Mouse (Mus musculus): ENCODE measurements around the gene Atp6v0b. TPM values are rescaled to one million over a fixed set of nuclear protein-coding genes. Genes with fewer than 3 reads are reported as not detected.

The Atp6v0b gene
- polyA plus RNA-seq, 1 experiment = 526 TPM

GRCm38 (mm10) chr4:117917847-117918246 is 30.7 kb upstream of the Atp6v0b start:
- H3K27me3 ChIP-seq (ENCODE audit: control insufficient read depth, insufficient read depth, low read length) = no peaks in the 10 kb centered on the region
- no peak for DNase-seq
- H3K4me1 ChIP-seq (replicated peaks; ENCODE audit: control insufficient read depth, insufficient read depth, low read length) = peaks cover 15% of the 10 kb centered on the region
- H3K36me3 ChIP-seq (ENCODE audit: control insufficient read depth, insufficient read depth, low read length) = no peaks in the 10 kb centered on the region
- no peak overlapping the region for H3K4me3 ChIP-seq (ENCODE audit: control insufficient read depth, insufficient read depth, low read length)
- no peak for TF ChIP-seq CTCF (IDR thresholded peaks at IDR 0.05; ENCODE audit: borderline replicate concordance, control insufficient read depth, extremely low read depth, insufficient read depth, low read length, poor library complexity)
- no peak for TF ChIP-seq POLR2A (IDR thresholded peaks at IDR 0.05; ENCODE audit: control insufficient read depth, extremely low read depth, insufficient read depth, low read length, poor library complexity)
- WGBS = 95% methylated on average over 4 of the region's 4 CpGs
- H3K27ac ChIP-seq (ENCODE audit: control insufficient read depth, insufficient read depth, low read length) = no peak overlapping the region

- 98% methylated on average over 4 of the region's 4 CpGs for WGBS
- DNase-seq = no peak
- TF ChIP-seq CTCF (IDR thresholded peaks at IDR 0.05; ENCODE audit: borderline replicate concordance, control insufficient read depth, extremely low read depth, insufficient read depth, low read length, poor library complexity) (no peak), POLR2A (IDR thresholded peaks at IDR 0.05; ENCODE audit: control insufficient read depth, extremely low read depth, insufficient read depth, low read length, poor library complexity) (no peak)
- H3K4me3 ChIP-seq (ENCODE audit: control insufficient read depth, insufficient read depth, low read length) = no peak overlapping the region
- H3K27me3 ChIP-seq (ENCODE audit: control insufficient read depth, insufficient read depth, low read length) = no peaks in the 10 kb centered on the region
- H3K27ac ChIP-seq (ENCODE audit: control insufficient read depth, insufficient read depth, low read length) = no peak overlapping the region
- H3K36me3 ChIP-seq (ENCODE audit: control insufficient read depth, insufficient read depth, low read length) = no peaks in the 10 kb centered on the region
- peaks cover 15% of the 10 kb centered on the region for H3K4me1 ChIP-seq (replicated peaks; ENCODE audit: control insufficient read depth, insufficient read depth, low read length)
Measured at GRCm38 (mm10) chr4:117917402-117917801, 30.3 kb upstream of the Atp6v0b start.

GRCm38 (mm10) chr4:117916386-117916785 is 29.3 kb upstream of the Atp6v0b start:
- no peaks in the 10 kb centered on the region for H3K36me3 ChIP-seq (ENCODE audit: control insufficient read depth, insufficient read depth, low read length)
- TF ChIP-seq CTCF (IDR thresholded peaks at IDR 0.05; ENCODE audit: borderline replicate concordance, control insufficient read depth, extremely low read depth, insufficient read depth, low read length, poor library complexity) (no peak), POLR2A (IDR thresholded peaks at IDR 0.05; ENCODE audit: control insufficient read depth, extremely low read depth, insufficient read depth, low read length, poor library complexity) (no peak)
- H3K27me3 ChIP-seq (ENCODE audit: control insufficient read depth, insufficient read depth, low read length) = no peaks in the 10 kb centered on the region
- no peak overlapping the region for H3K4me3 ChIP-seq (ENCODE audit: control insufficient read depth, insufficient read depth, low read length)
- H3K27ac ChIP-seq (ENCODE audit: control insufficient read depth, insufficient read depth, low read length) = no peak overlapping the region
- DNase-seq = no peak
- WGBS = 71% methylated on average over 5 of the region's 5 CpGs
- peaks cover 15% of the 10 kb centered on the region for H3K4me1 ChIP-seq (replicated peaks; ENCODE audit: control insufficient read depth, insufficient read depth, low read length)

GRCm38 (mm10) chr4:117915489-117916105 is 28.5 kb upstream of the Atp6v0b start:
- under 1% methylated on average over 19 of the region's 19 CpGs for WGBS
- Histone ChIP-seq H3K4me3 (ENCODE audit: control insufficient read depth, insufficient read depth, low read length) (peak overlapping the region; percentile 73), H3K27me3 (ENCODE audit: control insufficient read depth, insufficient read depth, low read length) (no peaks in the 10 kb centered on the region), H3K27ac (ENCODE audit: control insufficient read depth, insufficient read depth, low read length) (0 out of 2 replicates have a peak overlapping the region, but pooled peaks have one; percentile 2), H3K36me3 (ENCODE audit: control insufficient read depth, insufficient read depth, low read length) (no peaks in the 10 kb centered on the region), H3K4me1 (replicated peaks; ENCODE audit: control insufficient read depth, insufficient read depth, low read length) (peaks cover 15% of the 10 kb centered on the region)
- no peak for TF ChIP-seq POLR2A (IDR thresholded peaks at IDR 0.05; ENCODE audit: control insufficient read depth, extremely low read depth, insufficient read depth, low read length, poor library complexity)
- TF ChIP-seq CTCF (IDR thresholded peaks at IDR 0.05; ENCODE audit: borderline replicate concordance, control insufficient read depth, extremely low read depth, insufficient read depth, low read length, poor library complexity) = no peak
- DNase-seq = peak; percentile 29

GRCm38 (mm10) chr4:117914591-117915442 is 27.7 kb upstream of the Atp6v0b start, which contains the start of gene Ipo13:
Gene Ipo13 (minus strand): TSS chr4:117914999.
- Histone ChIP-seq H3K4me1 (replicated peaks; ENCODE audit: control insufficient read depth, insufficient read depth, low read length) (peaks cover 15% of the 10 kb centered on the region), H3K27ac (ENCODE audit: control insufficient read depth, insufficient read depth, low read length) (0 out of 2 replicates have a peak within 1 kb of the TSS, but pooled peaks have one; percentile 2), H3K4me3 (ENCODE audit: control insufficient read depth, insufficient read depth, low read length) (peak within 1 kb of the TSS; percentile 73), H3K36me3 (ENCODE audit: control insufficient read depth, insufficient read depth, low read length) (no peaks in the 10 kb centered on the region), H3K27me3 (ENCODE audit: control insufficient read depth, insufficient read depth, low read length) (no peaks in the 10 kb centered on the region)
- under 1% methylated on average over 61 of the region's 61 CpGs for WGBS
- TF ChIP-seq POLR2A (IDR thresholded peaks at IDR 0.05; ENCODE audit: control insufficient read depth, extremely low read depth, insufficient read depth, low read length, poor library complexity) (peak; percentile 54), CTCF (IDR thresholded peaks at IDR 0.05; ENCODE audit: borderline replicate concordance, control insufficient read depth, extremely low read depth, insufficient read depth, low read length, poor library complexity) (no peak)
- peak; percentile 97 for DNase-seq

- WGBS = 26% methylated on average over 8 of the region's 8 CpGs
- no peak overlapping the region for H3K27ac ChIP-seq (ENCODE audit: control insufficient read depth, insufficient read depth, low read length)
- H3K4me1 ChIP-seq (replicated peaks; ENCODE audit: control insufficient read depth, insufficient read depth, low read length) = peaks cover 15% of the 10 kb centered on the region
Measured at GRCm38 (mm10) chr4:117914031-117914430, 26.9 kb upstream of the Atp6v0b start.

More at GRCm38 (mm10) chr4:117914031-117914430, 26.9 kb upstream of the Atp6v0b start:
- TF ChIP-seq CTCF (IDR thresholded peaks at IDR 0.05; ENCODE audit: borderline replicate concordance, control insufficient read depth, extremely low read depth, insufficient read depth, low read length, poor library complexity) (no peak), POLR2A (IDR thresholded peaks at IDR 0.05; ENCODE audit: control insufficient read depth, extremely low read depth, insufficient read depth, low read length, poor library complexity) (no peak)
- DNase-seq = no peak
- H3K27me3 ChIP-seq (ENCODE audit: control insufficient read depth, insufficient read depth, low read length) = no peaks in the 10 kb centered on the region
- H3K4me3 ChIP-seq (ENCODE audit: control insufficient read depth, insufficient read depth, low read length) = peak overlapping the region; percentile 73
- no peaks in the 10 kb centered on the region for H3K36me3 ChIP-seq (ENCODE audit: control insufficient read depth, insufficient read depth, low read length)
